8 mouse cellular contexts compared by ENCODE assay signal in the genomic region with DNA sequence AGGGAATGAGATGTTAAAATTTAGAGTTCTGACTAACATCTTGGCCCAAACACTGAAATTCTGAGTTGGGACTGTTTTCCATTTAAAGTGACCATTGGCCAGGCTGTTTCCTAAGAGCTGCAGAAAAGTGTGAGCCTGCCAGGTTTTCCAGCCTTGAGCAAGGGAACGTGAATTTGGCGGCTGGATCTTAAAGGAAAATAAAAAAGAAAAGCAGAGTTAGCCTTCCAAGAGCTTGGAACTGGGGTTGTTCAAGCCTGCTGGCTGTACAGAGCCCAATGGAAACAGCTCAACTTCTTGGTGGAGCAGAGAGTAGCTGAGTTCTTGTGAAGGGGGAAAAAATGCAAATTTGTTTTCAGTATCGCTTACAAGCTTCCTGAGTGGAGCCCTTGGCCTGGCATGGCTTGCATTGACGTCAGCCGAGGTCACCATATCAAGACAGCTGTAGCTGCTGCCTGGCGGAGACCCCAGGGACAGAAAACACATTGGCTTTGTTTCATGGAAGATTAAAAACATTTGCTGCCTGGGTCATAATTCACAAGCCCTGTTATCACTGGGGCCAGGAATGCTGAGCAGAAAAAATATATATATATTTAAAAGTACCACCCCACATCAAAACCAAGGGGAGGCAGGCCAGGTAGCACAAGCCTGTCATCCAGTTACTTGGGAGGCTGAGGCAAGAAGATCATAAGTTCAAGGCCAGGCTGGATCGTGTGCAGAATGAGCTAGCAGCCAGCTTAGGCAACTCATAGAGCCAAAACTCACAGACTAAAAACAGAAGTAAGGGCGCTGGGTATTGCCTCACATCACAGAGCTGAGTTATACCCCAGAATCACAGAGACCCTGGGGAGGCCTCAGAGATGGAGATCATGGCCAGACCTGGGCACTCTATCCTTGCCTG. TPM values are rescaled to one million over a fixed set of nuclear protein-coding genes. Genes with fewer than 3 reads are reported as not detected.
DNase-seq lines count a peak whose midpoint lies in the region; ATAC-seq and TF ChIP-seq lines count a peak whose summit lies in the region.

No protein-coding gene starts in this region.

- no peak for ATAC-seq in midbrain, embryonic 11.5 days (ENCODE audit: low FRiP score)
- no peak for ATAC-seq in midbrain, embryonic 16.5 days
- ATAC-seq in heart, embryonic 16.5 days (replicated peaks; ENCODE audit: extremely low read depth, insufficient read depth, low FRiP score), result peak; percentile 56
- no peak for ATAC-seq in midbrain, embryonic 14.5 days (ENCODE audit: low FRiP score, low TSS enrichment)
- ATAC-seq in inflammation-experienced regulatory T-cells, adult 6 months, result no peak

- WGBS in midbrain, embryonic 11.5 days, result 76% methylated on average over 8 of the region's 8 CpGs
- WGBS in midbrain, embryonic 16.5 days, result 60% methylated on average over 8 of the region's 8 CpGs
- WGBS in heart, embryonic 16.5 days, result 40% methylated on average over 8 of the region's 8 CpGs
- WGBS in midbrain, embryonic 14.5 days, result 68% methylated on average over 8 of the region's 8 CpGs

- H3K9ac ChIP-seq in midbrain, embryonic 11.5 days (ENCODE audit: low read length), result no peak overlapping the region
- no peak overlapping the region for H3K9ac ChIP-seq in midbrain, embryonic 16.5 days (ENCODE audit: low read depth, low read length)
- no peak overlapping the region for H3K9ac ChIP-seq in heart, embryonic 16.5 days (ENCODE audit: low read length)
- no peak overlapping the region for H3K9ac ChIP-seq in midbrain, embryonic 14.5 days (replicated peaks; ENCODE audit: low read length)

- TF ChIP-seq CTCF in embryonic fibroblast, embryonic 13.5 days (IDR thresholded peaks at IDR 0.05; ENCODE audit: borderline replicate concordance, insufficient read depth, low read length), result no peak

- DNase-seq in midbrain, embryonic 11.5 days (ENCODE audit: low spot score, missing footprints), result peak; percentile 74
- DNase-seq in kidney, postnatal 25 days, result peak; percentile 74 to 87
- peak; percentile 34 for DNase-seq in midbrain, embryonic 14.5 days
- no peak for DNase-seq in thymus, adult 18-20 months

- H3K9me3 ChIP-seq in midbrain, embryonic 11.5 days (ENCODE audit: control insufficient read depth, low read length), result no peaks in the 10 kb centered on the region
- no peaks in the 10 kb centered on the region for H3K9me3 ChIP-seq in midbrain, embryonic 16.5 days (replicated peaks; ENCODE audit: control insufficient read depth, low read length, poor library complexity, severe bottlenecking)
- H3K9me3 ChIP-seq in heart, embryonic 16.5 days (replicated peaks; ENCODE audit: control insufficient read depth, low read length), result no peaks in the 10 kb centered on the region
- no peaks in the 10 kb centered on the region for H3K9me3 ChIP-seq in midbrain, embryonic 14.5 days (ENCODE audit: control insufficient read depth, low read length)

- no peaks in the 10 kb centered on the region for H3K36me3 ChIP-seq in midbrain, embryonic 11.5 days (ENCODE audit: control insufficient read depth, insufficient read depth, low read length)
- H3K36me3 ChIP-seq in midbrain, embryonic 16.5 days (ENCODE audit: control insufficient read depth, insufficient read depth, low read length), result no peaks in the 10 kb centered on the region
- no peaks in the 10 kb centered on the region for H3K36me3 ChIP-seq in heart, embryonic 16.5 days (ENCODE audit: control insufficient read depth, insufficient read depth)
- no peaks in the 10 kb centered on the region for H3K36me3 ChIP-seq in midbrain, embryonic 14.5 days (ENCODE audit: control insufficient read depth, insufficient read depth, low read length)

- no peak overlapping the region; the same call in 1 of the 2 replicates for H3K27ac ChIP-seq in midbrain, embryonic 11.5 days (ENCODE audit: low read depth, low read length)
- no peak overlapping the region for H3K27ac ChIP-seq in midbrain, embryonic 16.5 days (ENCODE audit: low read length)
- peak overlapping the region; percentile 95 for H3K27ac ChIP-seq in embryonic fibroblast, embryonic 13.5 days (ENCODE audit: insufficient read depth, low read length)
- peak overlapping the region; percentile 86 for H3K27ac ChIP-seq in heart, embryonic 16.5 days (ENCODE audit: low read length)
- no peak overlapping the region for H3K27ac ChIP-seq in midbrain, embryonic 14.5 days (replicated peaks; ENCODE audit: low read depth, low read length)

- peaks cover 9% of the 10 kb centered on the region for H3K4me1 ChIP-seq in midbrain, embryonic 11.5 days (ENCODE audit: control insufficient read depth, insufficient read depth, low read length)
- H3K4me1 ChIP-seq in midbrain, embryonic 16.5 days (ENCODE audit: control insufficient read depth, insufficient read depth, low read length), result peaks cover 10% of the 10 kb centered on the region
- peaks cover 17% of the 10 kb centered on the region for H3K4me1 ChIP-seq in embryonic fibroblast, embryonic 13.5 days (ENCODE audit: control insufficient read depth, insufficient read depth, low read length)
- H3K4me1 ChIP-seq in heart, embryonic 16.5 days (ENCODE audit: control insufficient read depth, insufficient read depth, low read length), result peaks cover 26% of the 10 kb centered on the region
- peaks cover 17% of the 10 kb centered on the region for H3K4me1 ChIP-seq in midbrain, embryonic 14.5 days (ENCODE audit: control insufficient read depth, insufficient read depth, low read length)

- H3K27me3 ChIP-seq in midbrain, embryonic 11.5 days (ENCODE audit: control insufficient read depth, insufficient read depth, low read length), result no peaks in the 10 kb centered on the region
- H3K27me3 ChIP-seq in midbrain, embryonic 16.5 days (ENCODE audit: control insufficient read depth, insufficient read depth, low read depth, low read length), result no peaks in the 10 kb centered on the region
- H3K27me3 ChIP-seq in heart, embryonic 16.5 days (ENCODE audit: control insufficient read depth, insufficient read depth, low read length), result no peaks in the 10 kb centered on the region
- H3K27me3 ChIP-seq in midbrain, embryonic 14.5 days (ENCODE audit: control insufficient read depth, insufficient read depth, low read length), result no peaks in the 10 kb centered on the region

- no peak for TF ChIP-seq POLR2A in embryonic fibroblast, embryonic 13.5 days (IDR thresholded peaks at IDR 0.05; ENCODE audit: low read depth, low read length)

- H3K4me3 ChIP-seq in midbrain, embryonic 11.5 days (ENCODE audit: low read depth, low read length), result no peak overlapping the region
- H3K4me3 ChIP-seq in midbrain, embryonic 16.5 days (ENCODE audit: low read depth, low read length), result no peak overlapping the region
- H3K4me3 ChIP-seq in embryonic fibroblast, embryonic 13.5 days (ENCODE audit: insufficient read depth, low read length), result no peak overlapping the region
- H3K4me3 ChIP-seq in heart, embryonic 16.5 days (ENCODE audit: low read length), result no peak overlapping the region
- no peak overlapping the region for H3K4me3 ChIP-seq in midbrain, embryonic 14.5 days (replicated peaks; ENCODE audit: low read depth, low read length)

- H3K4me2 ChIP-seq in midbrain, embryonic 11.5 days, result no peak overlapping the region
- H3K4me2 ChIP-seq in midbrain, embryonic 16.5 days (ENCODE audit: low read length), result no peak overlapping the region
- H3K4me2 ChIP-seq in heart, embryonic 16.5 days (ENCODE audit: low read depth, low read length), result no peak overlapping the region
- H3K4me2 ChIP-seq in midbrain, embryonic 14.5 days (ENCODE audit: low read length), result no peak overlapping the region

RNA-seq across cellular contexts. Expression of gene Tomm20, which starts 58.7 kb away (rescaled TPM):
- 239 and 240 TPM in 2 replicates for polyA plus RNA-seq in midbrain, embryonic 11.5 days (2014; fragmentation: Nextera tagmentation; extraction: Ambion mirVana)
- polyA plus RNA-seq in midbrain, embryonic 16.5 days (2015; fragmentation: Nextera tagmentation; extraction: Ambion mirVana), result 208 and 220 TPM in 2 replicates
- 193 and 252 TPM in 2 replicates for polyA plus RNA-seq in embryonic fibroblast, embryonic 13.5 days (2011; ENCODE audit: insufficient read length, low read depth, missing spikeins)
- 196 and 200 TPM in 2 replicates for polyA plus RNA-seq in heart, embryonic 16.5 days (2015; fragmentation: Nextera tagmentation; extraction: Ambion mirVana)
- polyA plus RNA-seq in midbrain, embryonic 14.5 days (2014; fragmentation: Nextera tagmentation; extraction: Ambion mirVana), result 205 and 220 TPM in 2 replicates
- 10 to 100 TPM; 36.5 to 96.0 (median 72.6) TPM for polyA plus RNA-seq in inflammation-experienced regulatory T-cells, adult 6 months (2017; shearing (Covaris generic))

Comparison
In these comparisons a context has a peak if more than half of its experiments do, and no peak if none do; other contexts are left out.
1. DNase-seq: peak in midbrain, embryonic 11.5 days (single experiment), kidney, postnatal 25 days (2 of 2) and midbrain, embryonic 14.5 days (single experiment); none in thymus, adult 18-20 months (0 of 2).
2. H3K27ac ChIP-seq: peak in embryonic fibroblast, embryonic 13.5 days (single experiment) and heart, embryonic 16.5 days (single experiment); none in midbrain, embryonic 11.5 days (single experiment), midbrain, embryonic 16.5 days (single experiment) and midbrain, embryonic 14.5 days (single experiment).